Mouse (Mus musculus): ENCODE results near the gene Bicc1. TPM values are rescaled to one million over a fixed set of nuclear protein-coding genes. Genes with fewer than 3 reads are reported as not detected.

The Bicc1 gene
- 0.14 TPM for polyA plus RNA-seq (2017; shearing (Covaris generic))

GRCm38 (mm10) chr10:71159676-71160235 lies at the start of gene Bicc1:
Bicc1 (minus strand) TSS chr10:71159700.

Other genes with a start within 250 kb of the Bicc1 start
- 91.7 TPM for gene Tfam, start 78.6 kb upstream of the Bicc1 start, polyA plus RNA-seq (2017; shearing (Covaris generic))
- gene Ube2d1, start 125.6 kb upstream of the Bicc1 start, polyA plus RNA-seq (2017; shearing (Covaris generic)), result 49.7 TPM
- gene Cisd1, start 185.3 kb upstream of the Bicc1 start, polyA plus RNA-seq (2017; shearing (Covaris generic)), result 20.1 TPM
- 91.9 TPM for gene Ipmk, start 188.1 kb upstream of the Bicc1 start, polyA plus RNA-seq (2017; shearing (Covaris generic))